Mouse (Mus musculus): ENCODE results near the gene Itga8. TPM values are rescaled to one million over a fixed set of nuclear protein-coding genes. Genes with fewer than 3 reads are reported as not detected.

Itga8 gene
- polyA plus RNA-seq, 1 experiment: 1.0 TPM

GRCm38 (mm10) chr2:12256635-12257317 lies 44.9 kb downstream of the Itga8 start:
- Histone ChIP-seq H3K4me3 (ENCODE audit: control insufficient read depth, low read depth, low read length) (no peak overlapping the region), H3K27ac (ENCODE audit: control insufficient read depth, insufficient read depth, low read depth, low read length) (no peak overlapping the region), H3K27me3 (ENCODE audit: control insufficient read depth, insufficient read depth, low read length) (no peaks in the 10 kb centered on the region), H3K36me3 (ENCODE audit: control insufficient read depth, insufficient read depth, low read length) (no peaks in the 10 kb centered on the region), H3K4me1 (ENCODE audit: control insufficient read depth, insufficient read depth, low read length) (no peaks in the 10 kb centered on the region)
- TF ChIP-seq POLR2A (IDR thresholded peaks at IDR 0.05; ENCODE audit: control insufficient read depth, low read depth, low read length): no peak
- TF ChIP-seq CTCF (IDR thresholded peaks at IDR 0.05; ENCODE audit: control insufficient read depth, insufficient read depth, insufficient replicate concordance, low read depth, low read length): no peak

DNA sequence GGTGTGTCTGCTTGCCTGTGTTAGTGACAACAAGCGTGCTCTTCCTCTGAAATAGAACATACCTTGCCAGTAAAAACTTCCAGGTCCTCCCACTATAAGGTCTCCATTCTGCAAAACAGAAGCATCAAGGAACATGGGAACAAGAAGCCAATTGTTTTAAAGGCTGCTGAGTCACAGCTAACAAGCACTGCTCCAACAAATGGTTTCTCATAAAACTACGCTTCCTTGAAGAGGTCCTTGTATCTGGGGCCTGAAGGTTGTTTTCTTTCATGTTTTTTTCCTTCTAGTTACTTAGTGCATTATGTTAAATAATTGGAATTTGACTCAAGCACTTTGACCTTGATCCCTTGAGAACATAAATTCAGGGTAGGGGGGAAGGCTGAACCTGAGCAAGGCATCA lies 45.8 kb downstream of the Itga8 start:
- Histone ChIP-seq H3K27me3 (ENCODE audit: control insufficient read depth, insufficient read depth, low read length) (no peaks in the 10 kb centered on the region), H3K4me3 (ENCODE audit: control insufficient read depth, low read depth, low read length) (no peak overlapping the region), H3K36me3 (ENCODE audit: control insufficient read depth, insufficient read depth, low read length) (no peaks in the 10 kb centered on the region), H3K4me1 (ENCODE audit: control insufficient read depth, insufficient read depth, low read length) (no peaks in the 10 kb centered on the region), H3K27ac (ENCODE audit: control insufficient read depth, insufficient read depth, low read depth, low read length) (no peak overlapping the region)
- TF ChIP-seq CTCF (IDR thresholded peaks at IDR 0.05; ENCODE audit: control insufficient read depth, insufficient read depth, insufficient replicate concordance, low read depth, low read length) (no peak), POLR2A (IDR thresholded peaks at IDR 0.05; ENCODE audit: control insufficient read depth, low read depth, low read length) (no peak)

GRCm38 (mm10) chr2:12235345-12235744 lies 66.4 kb downstream of the Itga8 start:
- TF ChIP-seq POLR2A (IDR thresholded peaks at IDR 0.05; ENCODE audit: control insufficient read depth, low read depth, low read length): no peak
- H3K4me3 ChIP-seq (ENCODE audit: control insufficient read depth, low read depth, low read length): no peak overlapping the region
- no peaks in the 10 kb centered on the region for H3K36me3 ChIP-seq (ENCODE audit: control insufficient read depth, insufficient read depth, low read length)
- H3K4me1 ChIP-seq (ENCODE audit: control insufficient read depth, insufficient read depth, low read length): no peaks in the 10 kb centered on the region
- H3K27me3 ChIP-seq (ENCODE audit: control insufficient read depth, insufficient read depth, low read length): no peaks in the 10 kb centered on the region
- no peak overlapping the region for H3K27ac ChIP-seq (ENCODE audit: control insufficient read depth, insufficient read depth, low read depth, low read length)

DNA sequence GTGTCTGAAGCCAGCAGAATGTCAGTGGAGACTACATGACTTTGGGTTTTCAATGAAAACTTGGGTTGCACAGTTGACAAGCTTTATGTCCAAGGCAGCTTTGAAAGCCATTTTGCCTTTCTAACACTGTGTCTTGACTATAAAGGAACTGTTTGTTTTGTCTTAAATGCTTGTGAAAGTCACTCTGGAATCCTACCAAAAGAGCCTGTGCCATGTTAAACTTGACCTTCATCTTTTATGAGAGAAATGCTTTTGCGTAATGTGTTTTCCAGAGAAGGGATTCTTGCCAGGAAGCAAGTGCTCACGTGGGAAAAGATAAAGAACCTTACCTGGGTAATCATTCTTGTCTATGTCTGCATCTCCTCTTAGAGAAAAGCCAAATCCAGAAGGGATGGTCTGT lies 72.0 kb downstream of the Itga8 start:
- H3K36me3 ChIP-seq (ENCODE audit: control insufficient read depth, insufficient read depth, low read length): no peaks in the 10 kb centered on the region
- no peaks in the 10 kb centered on the region for H3K27me3 ChIP-seq (ENCODE audit: control insufficient read depth, insufficient read depth, low read length)
- H3K27ac ChIP-seq (ENCODE audit: control insufficient read depth, insufficient read depth, low read depth, low read length): no peak overlapping the region
- H3K4me1 ChIP-seq (ENCODE audit: control insufficient read depth, insufficient read depth, low read length): no peaks in the 10 kb centered on the region
- H3K4me3 ChIP-seq (ENCODE audit: control insufficient read depth, low read depth, low read length): no peak overlapping the region
- TF ChIP-seq POLR2A (IDR thresholded peaks at IDR 0.05; ENCODE audit: control insufficient read depth, low read depth, low read length) (no peak), CTCF (IDR thresholded peaks at IDR 0.05; ENCODE audit: control insufficient read depth, insufficient read depth, insufficient replicate concordance, low read depth, low read length) (no peak)

DNA sequence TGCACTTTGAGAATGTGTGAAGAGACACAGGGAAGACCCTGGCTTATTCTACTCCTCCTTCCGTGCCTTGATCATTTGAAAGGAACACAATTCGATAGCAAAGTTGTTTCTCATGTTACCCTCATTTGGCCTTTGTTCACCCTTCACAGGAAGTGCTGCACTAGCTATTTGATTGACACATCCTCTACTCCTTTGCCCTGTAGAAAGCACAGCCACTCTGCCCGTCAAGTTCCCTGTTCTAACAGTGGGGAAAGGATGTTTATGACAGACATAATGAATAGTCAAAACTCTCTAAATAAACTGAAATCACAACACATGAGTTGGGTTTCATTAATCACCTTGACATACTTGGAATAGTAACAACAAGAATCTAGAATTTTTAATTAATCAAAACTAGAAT lies 73.4 kb downstream of the Itga8 start:
- no peaks in the 10 kb centered on the region for H3K36me3 ChIP-seq (ENCODE audit: control insufficient read depth, insufficient read depth, low read length)
- H3K27ac ChIP-seq (ENCODE audit: control insufficient read depth, insufficient read depth, low read depth, low read length): no peak overlapping the region
- H3K4me3 ChIP-seq (ENCODE audit: control insufficient read depth, low read depth, low read length): no peak overlapping the region
- no peaks in the 10 kb centered on the region for H3K27me3 ChIP-seq (ENCODE audit: control insufficient read depth, insufficient read depth, low read length)
- TF ChIP-seq POLR2A (IDR thresholded peaks at IDR 0.05; ENCODE audit: control insufficient read depth, low read depth, low read length) (no peak), CTCF (IDR thresholded peaks at IDR 0.05; ENCODE audit: control insufficient read depth, insufficient read depth, insufficient replicate concordance, low read depth, low read length) (no peak)
- no peaks in the 10 kb centered on the region for H3K4me1 ChIP-seq (ENCODE audit: control insufficient read depth, insufficient read depth, low read length)

DNA sequence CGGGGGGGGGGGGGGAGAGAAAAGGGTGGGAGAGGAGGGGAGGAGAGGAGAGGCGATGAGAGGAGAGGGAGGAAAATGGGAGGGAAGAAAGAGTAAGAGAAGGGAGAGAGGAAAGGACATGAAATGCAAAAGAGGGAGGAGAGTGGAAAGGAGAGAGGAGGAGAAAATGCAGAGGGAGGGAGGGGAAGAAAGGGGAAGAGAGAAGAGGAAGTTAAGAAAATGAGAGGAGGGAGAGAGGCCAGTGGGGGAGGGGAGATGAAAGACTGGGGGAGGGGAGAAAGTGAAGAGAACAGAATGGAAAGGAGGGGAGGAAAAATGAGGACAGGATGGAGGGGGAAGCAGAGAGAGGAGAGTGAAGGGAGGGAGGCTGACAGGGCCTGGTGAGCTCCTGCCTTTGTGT lies 74.5 kb downstream of the Itga8 start:
- Histone ChIP-seq H3K27ac (ENCODE audit: control insufficient read depth, insufficient read depth, low read depth, low read length) (no peak overlapping the region), H3K27me3 (ENCODE audit: control insufficient read depth, insufficient read depth, low read length) (no peaks in the 10 kb centered on the region), H3K36me3 (ENCODE audit: control insufficient read depth, insufficient read depth, low read length) (no peaks in the 10 kb centered on the region), H3K4me3 (ENCODE audit: control insufficient read depth, low read depth, low read length) (no peak overlapping the region), H3K4me1 (ENCODE audit: control insufficient read depth, insufficient read depth, low read length) (no peaks in the 10 kb centered on the region)
- no peak for TF ChIP-seq CTCF (IDR thresholded peaks at IDR 0.05; ENCODE audit: control insufficient read depth, insufficient read depth, insufficient replicate concordance, low read depth, low read length)
- no peak for TF ChIP-seq POLR2A (IDR thresholded peaks at IDR 0.05; ENCODE audit: control insufficient read depth, low read depth, low read length)

DNA sequence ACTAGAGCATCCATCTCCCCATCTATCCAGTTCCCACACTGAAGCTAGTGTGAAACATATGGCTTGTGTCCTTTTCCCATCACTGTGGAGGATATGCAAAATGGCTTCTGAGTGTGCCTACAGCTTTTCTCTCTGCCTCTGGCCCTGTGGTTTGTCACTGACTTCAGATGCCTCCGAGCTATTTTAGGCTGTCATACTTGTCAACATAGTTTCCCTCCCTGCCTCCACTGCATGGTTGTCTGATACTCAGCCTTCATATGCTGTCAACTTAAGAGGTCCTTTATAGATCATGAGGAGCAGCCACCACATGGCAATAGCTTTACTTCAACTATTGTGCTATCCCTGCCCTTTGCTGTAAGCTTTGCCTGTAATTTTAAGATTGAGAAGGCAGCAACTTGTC lies 75.4 kb downstream of the Itga8 start:
- no peak overlapping the region for H3K27ac ChIP-seq (ENCODE audit: control insufficient read depth, insufficient read depth, low read depth, low read length)

DNA sequence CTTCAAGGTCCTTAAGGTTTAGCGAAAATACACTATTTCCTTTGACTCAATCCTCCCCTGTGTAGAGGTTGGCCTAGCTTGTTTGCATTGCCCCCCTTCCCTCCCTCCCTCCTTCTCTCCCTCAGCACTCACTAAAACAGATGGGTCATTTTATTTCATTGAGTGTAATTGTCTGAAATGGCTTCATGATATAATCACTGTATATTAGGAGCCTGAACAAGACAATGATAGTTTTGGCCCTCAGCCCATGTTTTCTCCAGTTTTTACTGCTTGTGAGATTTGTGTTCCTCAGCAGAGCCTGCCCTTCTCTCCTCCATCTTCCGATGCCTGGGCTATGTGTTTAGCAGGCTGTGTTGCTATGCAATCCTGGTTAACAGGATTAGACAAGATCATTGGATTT lies 80.1 kb downstream of the Itga8 start:
- Histone ChIP-seq H3K27me3 (ENCODE audit: control insufficient read depth, insufficient read depth, low read length) (no peaks in the 10 kb centered on the region), H3K27ac (ENCODE audit: control insufficient read depth, insufficient read depth, low read depth, low read length) (no peak overlapping the region), H3K4me3 (ENCODE audit: control insufficient read depth, low read depth, low read length) (no peak overlapping the region), H3K4me1 (ENCODE audit: control insufficient read depth, insufficient read depth, low read length) (no peaks in the 10 kb centered on the region), H3K36me3 (ENCODE audit: control insufficient read depth, insufficient read depth, low read length) (no peaks in the 10 kb centered on the region)
- TF ChIP-seq POLR2A (IDR thresholded peaks at IDR 0.05; ENCODE audit: control insufficient read depth, low read depth, low read length) (no peak), CTCF (IDR thresholded peaks at IDR 0.05; ENCODE audit: control insufficient read depth, insufficient read depth, insufficient replicate concordance, low read depth, low read length) (no peak)

More for the DNA sequence above, 75.4 kb downstream of the Itga8 start:
- no peaks in the 10 kb centered on the region for H3K4me1 ChIP-seq (ENCODE audit: control insufficient read depth, insufficient read depth, low read length)
- H3K36me3 ChIP-seq (ENCODE audit: control insufficient read depth, insufficient read depth, low read length): no peaks in the 10 kb centered on the region
- TF ChIP-seq POLR2A (IDR thresholded peaks at IDR 0.05; ENCODE audit: control insufficient read depth, low read depth, low read length) (no peak), CTCF (IDR thresholded peaks at IDR 0.05; ENCODE audit: control insufficient read depth, insufficient read depth, insufficient replicate concordance, low read depth, low read length) (no peak)
- H3K27me3 ChIP-seq (ENCODE audit: control insufficient read depth, insufficient read depth, low read length): no peaks in the 10 kb centered on the region
- no peak overlapping the region for H3K4me3 ChIP-seq (ENCODE audit: control insufficient read depth, low read depth, low read length)
